ENCODE assay signal across 20 mouse cellular contexts in the genomic region with DNA sequence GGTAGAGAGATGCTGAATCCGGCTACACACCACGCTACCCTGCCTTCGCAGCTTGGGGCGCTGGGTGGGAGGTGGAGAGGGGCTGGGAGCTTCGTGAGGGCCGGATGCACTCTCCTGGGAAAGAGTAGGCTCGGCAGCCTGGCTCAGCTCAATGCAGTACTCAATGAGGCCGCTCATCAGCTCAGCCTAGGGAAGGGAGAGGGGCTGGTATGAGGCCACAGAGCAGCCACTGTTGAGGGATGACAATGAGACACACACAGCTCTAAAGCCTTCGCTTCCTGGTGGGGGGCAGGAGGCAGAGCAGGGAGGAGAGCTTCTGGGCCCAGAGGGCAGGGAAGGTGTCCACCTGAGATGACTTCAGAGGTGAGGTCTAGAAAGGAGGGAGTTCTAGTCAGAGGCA. TPM values are rescaled to one million over a fixed set of nuclear protein-coding genes. Genes with fewer than 3 reads are reported as not detected.
DNase-seq lines count a peak whose midpoint lies in the region; ATAC-seq lines count a peak whose summit lies in the region.
"Had no signal": no experiment of that assay in that cellular context is flagged by ENCODE, and none has a peak within 500 bp of the region (broad histone marks: within the 10 kb centered on the region; RNA-seq: fewer than 3 reads in every experiment).

No protein-coding gene starts in this region.

- no peak for DNase-seq in hindbrain, embryonic 10.5 days (ENCODE audit: low spot score)
- DNase-seq in hindbrain, embryonic 11.5 days (ENCODE audit: low spot score) = no peak
- DNase-seq in midbrain, embryonic 10.5 days (ENCODE audit: low spot score) = no peak
- DNase-seq in brain, adult 2 months (ENCODE audit: low read depth, low spot score) = peak; percentile 86
- DNase-seq in embryonic facial prominence, embryonic 11.5 days (ENCODE audit: low spot score) = no peak
- DNase-seq: cerebellum, adult 11 months; cerebellum, adult 9-11 months; heart, adult 2 months; heart, postnatal 14 days; kidney, adult 9 months; kidney, postnatal 14 days; layer of hippocampus, postnatal 36 days; lung, postnatal 4 days had no signal

- no peak overlapping the region for H3K4me3 ChIP-seq in hindbrain, embryonic 10.5 days
- H3K4me3 ChIP-seq in hindbrain, embryonic 11.5 days (ENCODE audit: low read depth, low read length) = no peak overlapping the region
- H3K4me3 ChIP-seq in midbrain, embryonic 10.5 days = no peak overlapping the region
- H3K4me3 ChIP-seq in midbrain, embryonic 16.5 days (ENCODE audit: low read depth, low read length) = no peak overlapping the region
- H3K4me3 ChIP-seq in embryonic facial prominence, embryonic 11.5 days (ENCODE audit: low read depth, low read length) = no peak overlapping the region
- H3K4me3 ChIP-seq: heart, adult 2 months; heart, embryonic 13.5 days; liver, embryonic 15.5 days had no signal

- peaks cover 2% of the 10 kb centered on the region; the same call in 1 of the 2 replicates for H3K9me3 ChIP-seq in hindbrain, embryonic 10.5 days
- no peaks in the 10 kb centered on the region for H3K9me3 ChIP-seq in hindbrain, embryonic 11.5 days (ENCODE audit: control insufficient read depth, low read length)
- peaks cover 3% of the 10 kb centered on the region; the same call in 1 of the 2 replicates for H3K9me3 ChIP-seq in midbrain, embryonic 10.5 days (replicated peaks)
- no peaks in the 10 kb centered on the region for H3K9me3 ChIP-seq in midbrain, embryonic 16.5 days (replicated peaks; ENCODE audit: control insufficient read depth, low read length, poor library complexity, severe bottlenecking)
- no peaks in the 10 kb centered on the region for H3K9me3 ChIP-seq in embryonic facial prominence, embryonic 11.5 days (replicated peaks; ENCODE audit: control insufficient read depth, low read length)
- H3K9me3 ChIP-seq: heart, embryonic 13.5 days; liver, embryonic 15.5 days had no signal

- 0 out of 2 replicates have a peak overlapping the region, but pooled peaks have one; percentile 3 for H3K27ac ChIP-seq in hindbrain, embryonic 10.5 days
- H3K27ac ChIP-seq in hindbrain, embryonic 11.5 days (ENCODE audit: low read depth, low read length) = no peak overlapping the region
- H3K27ac ChIP-seq in midbrain, embryonic 10.5 days (replicated peaks) = 0 out of 2 replicates have a peak overlapping the region, but pooled peaks have one; percentile 23
- H3K27ac ChIP-seq in midbrain, embryonic 16.5 days (ENCODE audit: low read length) = no peak overlapping the region
- H3K27ac ChIP-seq in embryonic facial prominence, embryonic 11.5 days (replicated peaks; ENCODE audit: low read depth, low read length) = no peak overlapping the region
- H3K27ac ChIP-seq: heart, adult 2 months; heart, embryonic 13.5 days; hindbrain, embryonic 14.5 days; liver, embryonic 15.5 days had no signal

- H3K4me2 ChIP-seq in hindbrain, embryonic 11.5 days (replicated peaks; ENCODE audit: low read depth, low read length) = no peak overlapping the region
- H3K4me2 ChIP-seq in midbrain, embryonic 16.5 days (ENCODE audit: low read length) = no peak overlapping the region
- no peak overlapping the region for H3K4me2 ChIP-seq in embryonic facial prominence, embryonic 11.5 days (ENCODE audit: low read depth, low read length)
- H3K4me2 ChIP-seq: heart, embryonic 13.5 days; hindbrain, embryonic 14.5 days; liver, embryonic 15.5 days had no signal

- H3K27me3 ChIP-seq in hindbrain, embryonic 10.5 days (ENCODE audit: insufficient read depth, poor library complexity, severe bottlenecking) = no peaks in the 10 kb centered on the region
- H3K27me3 ChIP-seq in hindbrain, embryonic 11.5 days (ENCODE audit: control insufficient read depth, insufficient read depth, low read length) = no peaks in the 10 kb centered on the region
- no peaks in the 10 kb centered on the region for H3K27me3 ChIP-seq in midbrain, embryonic 10.5 days (ENCODE audit: low read depth, poor library complexity, severe bottlenecking)
- no peaks in the 10 kb centered on the region for H3K27me3 ChIP-seq in midbrain, embryonic 16.5 days (ENCODE audit: control insufficient read depth, insufficient read depth, low read depth, low read length)
- H3K27me3 ChIP-seq in embryonic facial prominence, embryonic 11.5 days (ENCODE audit: control insufficient read depth, insufficient read depth, low read length) = no peaks in the 10 kb centered on the region
- H3K27me3 ChIP-seq: heart, embryonic 13.5 days; liver, embryonic 15.5 days had no signal

- peaks cover 8% of the 10 kb centered on the region; the same call in 1 of the 2 replicates for H3K4me1 ChIP-seq in hindbrain, embryonic 10.5 days (replicated peaks)
- H3K4me1 ChIP-seq in hindbrain, embryonic 11.5 days (replicated peaks; ENCODE audit: control insufficient read depth, insufficient read depth, low read length) = no peaks in the 10 kb centered on the region
- H3K4me1 ChIP-seq in midbrain, embryonic 10.5 days = peaks cover 4% of the 10 kb centered on the region
- H3K4me1 ChIP-seq in midbrain, embryonic 16.5 days (ENCODE audit: control insufficient read depth, insufficient read depth, low read length) = 0 out of 2 replicates have a peak, but pooled peaks cover under 1% of the 10 kb centered on the region
- no peaks in the 10 kb centered on the region for H3K4me1 ChIP-seq in embryonic facial prominence, embryonic 11.5 days (ENCODE audit: control insufficient read depth, insufficient read depth, low read length)

- 73% methylated on average over 9 of the region's 9 CpGs for WGBS in hindbrain, embryonic 10.5 days
- WGBS in hindbrain, embryonic 11.5 days = 78% methylated on average over 9 of the region's 9 CpGs
- WGBS in midbrain, embryonic 10.5 days = 80% methylated on average over 9 of the region's 9 CpGs
- WGBS in midbrain, embryonic 16.5 days = 81% methylated on average over 9 of the region's 9 CpGs
- 61% methylated on average over 9 of the region's 9 CpGs for WGBS in embryonic facial prominence, embryonic 11.5 days

- no peak for ATAC-seq in hindbrain, embryonic 11.5 days (ENCODE audit: low FRiP score)
- ATAC-seq in midbrain, embryonic 16.5 days = no peak
- ATAC-seq in embryonic facial prominence, embryonic 11.5 days (replicated peaks; ENCODE audit: insufficient number of reproducible peaks, low FRiP score, low TSS enrichment, low read depth) = 0 out of 2 replicates have a peak, but pooled peaks have one; percentile 29
- no peak for ATAC-seq in megakaryocyte-erythroid progenitor cell, adult 5-6 weeks (replicated peaks; ENCODE audit: low FRiP score, low TSS enrichment, poor library complexity, severe bottlenecking)
- ATAC-seq: forebrain, embryonic 16.5 days; intestine, embryonic 16.5 days had no signal

- no peak overlapping the region for H3K9ac ChIP-seq in hindbrain, embryonic 11.5 days (ENCODE audit: low read depth, low read length)
- no peak overlapping the region for H3K9ac ChIP-seq in midbrain, embryonic 16.5 days (ENCODE audit: low read depth, low read length)
- no peak overlapping the region for H3K9ac ChIP-seq in embryonic facial prominence, embryonic 11.5 days (replicated peaks; ENCODE audit: low read length)
- H3K9ac ChIP-seq: heart, embryonic 13.5 days; hindbrain, embryonic 14.5 days; liver, embryonic 15.5 days had no signal

- H3K36me3 ChIP-seq in hindbrain, embryonic 10.5 days = peaks cover 95% of the 10 kb centered on the region
- H3K36me3 ChIP-seq in hindbrain, embryonic 11.5 days (ENCODE audit: control insufficient read depth, insufficient read depth, low read length) = peaks cover 12% of the 10 kb centered on the region; the same call in 1 of the 2 replicates
- peaks cover 95% of the 10 kb centered on the region for H3K36me3 ChIP-seq in midbrain, embryonic 10.5 days
- peaks cover 19% of the 10 kb centered on the region for H3K36me3 ChIP-seq in midbrain, embryonic 16.5 days (ENCODE audit: control insufficient read depth, insufficient read depth, low read length)
- H3K36me3 ChIP-seq in embryonic facial prominence, embryonic 11.5 days (replicated peaks; ENCODE audit: control insufficient read depth, insufficient read depth, low read depth, low read length) = peaks cover 9% of the 10 kb centered on the region

RNA-seq across cellular contexts. Expression of a gene that starts 18.5 kb away (rescaled TPM):
- polyA plus RNA-seq in hindbrain, embryonic 10.5 days (2016; fragmentation: Nextera tagmentation; extraction: Ambion mirVana) = 37.2 and 37.8 TPM in 2 replicates
- polyA plus RNA-seq in hindbrain, embryonic 11.5 days (2014; fragmentation: Nextera tagmentation; extraction: Ambion mirVana) = 14.9 and 15.8 TPM in 2 replicates
- 33.8 and 34.9 TPM in 2 replicates for polyA plus RNA-seq in midbrain, embryonic 10.5 days (2016; fragmentation: Nextera tagmentation; extraction: Ambion mirVana)
- 14.7 and 16.5 TPM in 2 replicates for polyA plus RNA-seq in midbrain, embryonic 16.5 days (2015; fragmentation: Nextera tagmentation; extraction: Ambion mirVana)
- 15.8 and 17.6 TPM in 2 replicates for polyA plus RNA-seq in embryonic facial prominence, embryonic 11.5 days (2014; fragmentation: Nextera tagmentation; extraction: Ambion mirVana)
- 12.5 and 14.1 TPM in 2 replicates for total RNA-seq in megakaryocyte-erythroid progenitor cell, adult 5-6 weeks (2014; fragmentation: Nextera tagmentation)
- total RNA-seq in megakaryocyte-erythroid progenitor cell, adult 5-6 weeks (2017) = 10.7 and 14.3 TPM in 2 replicates

RNA-seq across cellular contexts. Expression of a gene that starts 21.0 kb away (rescaled TPM):
- polyA plus RNA-seq in hindbrain, embryonic 10.5 days (2016; fragmentation: Nextera tagmentation; extraction: Ambion mirVana) = 2.8 TPM in 2 replicates
- polyA plus RNA-seq in hindbrain, embryonic 11.5 days (2014; fragmentation: Nextera tagmentation; extraction: Ambion mirVana) = 1.0 and 1.1 TPM in 2 replicates
- polyA plus RNA-seq in midbrain, embryonic 10.5 days (2016; fragmentation: Nextera tagmentation; extraction: Ambion mirVana) = 2.3 and 2.6 TPM in 2 replicates
- polyA plus RNA-seq in midbrain, embryonic 16.5 days (2015; fragmentation: Nextera tagmentation; extraction: Ambion mirVana) = 2.0 and 2.2 TPM in 2 replicates
- 0.87 and 1.1 TPM in 2 replicates for polyA plus RNA-seq in embryonic facial prominence, embryonic 11.5 days (2014; fragmentation: Nextera tagmentation; extraction: Ambion mirVana)
- total RNA-seq in megakaryocyte-erythroid progenitor cell, adult 5-6 weeks (2014; fragmentation: Nextera tagmentation) = 10.0 and 20.1 TPM in 2 replicates
- total RNA-seq in megakaryocyte-erythroid progenitor cell, adult 5-6 weeks (2017) = 11.7 and 11.9 TPM in 2 replicates

RNA-seq across cellular contexts. Expression of a gene that starts 37.3 kb away (rescaled TPM):
- 9.9 and 11.3 TPM in 2 replicates for polyA plus RNA-seq in hindbrain, embryonic 10.5 days (2016; fragmentation: Nextera tagmentation; extraction: Ambion mirVana)
- polyA plus RNA-seq in hindbrain, embryonic 11.5 days (2014; fragmentation: Nextera tagmentation; extraction: Ambion mirVana) = 7.0 and 7.5 TPM in 2 replicates
- polyA plus RNA-seq in midbrain, embryonic 10.5 days (2016; fragmentation: Nextera tagmentation; extraction: Ambion mirVana) = 9.5 and 10.8 TPM in 2 replicates
- polyA plus RNA-seq in midbrain, embryonic 16.5 days (2015; fragmentation: Nextera tagmentation; extraction: Ambion mirVana) = 13.4 and 14.6 TPM in 2 replicates
- polyA plus RNA-seq in embryonic facial prominence, embryonic 11.5 days (2014; fragmentation: Nextera tagmentation; extraction: Ambion mirVana) = 4.0 and 4.3 TPM in 2 replicates
- 5.3 and 5.9 TPM in 2 replicates for total RNA-seq in megakaryocyte-erythroid progenitor cell, adult 5-6 weeks (2014; fragmentation: Nextera tagmentation)
- total RNA-seq in megakaryocyte-erythroid progenitor cell, adult 5-6 weeks (2017) = 2.2 and 3.1 TPM in 2 replicates

RNA-seq across cellular contexts. Expression of a gene that starts 56.2 kb away (rescaled TPM):
- polyA plus RNA-seq in hindbrain, embryonic 10.5 days (2016; fragmentation: Nextera tagmentation; extraction: Ambion mirVana) = 225 TPM in 2 replicates
- polyA plus RNA-seq in hindbrain, embryonic 11.5 days (2014; fragmentation: Nextera tagmentation; extraction: Ambion mirVana) = 154 and 171 TPM in 2 replicates
- 242 and 245 TPM in 2 replicates for polyA plus RNA-seq in midbrain, embryonic 10.5 days (2016; fragmentation: Nextera tagmentation; extraction: Ambion mirVana)
- 105 and 121 TPM in 2 replicates for polyA plus RNA-seq in midbrain, embryonic 16.5 days (2015; fragmentation: Nextera tagmentation; extraction: Ambion mirVana)
- 202 and 213 TPM in 2 replicates for polyA plus RNA-seq in embryonic facial prominence, embryonic 11.5 days (2014; fragmentation: Nextera tagmentation; extraction: Ambion mirVana)
- 91.2 and 95.9 TPM in 2 replicates for total RNA-seq in megakaryocyte-erythroid progenitor cell, adult 5-6 weeks (2014; fragmentation: Nextera tagmentation)
- total RNA-seq in megakaryocyte-erythroid progenitor cell, adult 5-6 weeks (2017) = 75.0 and 124 TPM in 2 replicates

Comparison
In these comparisons a context has a peak if more than half of its experiments do, and no peak if none do; other contexts are left out.
1. H3K27ac ChIP-seq: peak in hindbrain, embryonic 10.5 days (single experiment) and midbrain, embryonic 10.5 days (single experiment); none in hindbrain, embryonic 11.5 days (single experiment), midbrain, embryonic 16.5 days (single experiment) and embryonic facial prominence, embryonic 11.5 days (single experiment).